Mouse (Mus musculus): ENCODE results near the gene Pdia6.

Gene Pdia6

GRCm38 (mm10) chr12:17261005-17261404 is 5.3 kb upstream of the Pdia6 start:
- intact Hi-C loops (cut with DNase I): loop anchor here (10.0 kb wide), 1 partner anchor 456 kb away; the partner anchor contains the start of gene Greb1

- intact Hi-C loops (cut with DNase I): loop anchor here (10.0 kb wide), 1 partner anchor 459 kb away; the partner anchor contains the start of gene Greb1
These were observed 2.5 kb upstream of the Pdia6 start for GRCm38 (mm10) chr12:17263881-17264280.

GRCm38 (mm10) chr12:17264826-17265225 is 1.5 kb upstream of the Pdia6 start:
- intact Hi-C loops (cut with DNase I): loop anchor here (5.0 to 10.0 kb wide), 2 partner anchors 82 to 460 kb away; partner anchors contain the start of genes Greb1 and Nol10

- intact Hi-C loops (cut with DNase I): loop anchor here (5.0 to 10.0 kb wide), 2 partner anchors 81 to 462 kb away; partner anchors contain the start of genes Greb1 and Nol10
These were observed 287 bp downstream of the Pdia6 start for GRCm38 (mm10) chr12:17266673-17266990.

- intact Hi-C loops (cut with DNase I): loop anchor here (5.0 to 10.0 kb wide), 2 partner anchors 80 to 463 kb away; partner anchors contain the start of genes Greb1 and Nol10
These were observed 971 bp downstream of the Pdia6 start for GRCm38 (mm10) chr12:17267316-17267715.

GRCm38 (mm10) chr12:17271272-17271671 is 4.9 kb downstream of the Pdia6 start:
- intact Hi-C loops (cut with DNase I): no loop called here

GRCm38 (mm10) chr12:17273841-17274240 is 7.5 kb downstream of the Pdia6 start:
- intact Hi-C loops (cut with DNase I): no loop called here

GRCm38 (mm10) chr12:17288496-17288895 is 22.2 kb downstream of the Pdia6 start:
- intact Hi-C loops (cut with DNase I): loop anchor here (5.0 kb wide), 1 partner anchor 59 kb away; the partner anchor contains the start of gene Nol10

GRCm38 (mm10) chr12:17289060-17289459 is 22.7 kb downstream of the Pdia6 start:
- intact Hi-C loops (cut with DNase I): loop anchor here (5.0 kb wide), 1 partner anchor 58 kb away; the partner anchor contains the start of gene Nol10

- intact Hi-C loops (cut with DNase I): loop anchor here (5.0 kb wide), 1 partner anchor 57 kb away; the partner anchor contains the start of gene Nol10
These were observed 23.6 kb downstream of the Pdia6 start for GRCm38 (mm10) chr12:17289913-17290312.

GRCm38 (mm10) chr12:17290569-17290968 is 24.2 kb downstream of the Pdia6 start:
- intact Hi-C loops (cut with DNase I): no loop called here

GRCm38 (mm10) chr12:17296899-17297298 is 30.6 kb downstream of the Pdia6 start:
- intact Hi-C loops (cut with DNase I): no loop called here

- intact Hi-C loops (cut with DNase I): no loop called here
These were observed 33.6 kb downstream of the Pdia6 start for GRCm38 (mm10) chr12:17299902-17300301.

- intact Hi-C loops (cut with DNase I): no loop called here
These were observed 39.1 kb downstream of the Pdia6 start for GRCm38 (mm10) chr12:17305445-17305844.

- intact Hi-C loops (cut with DNase I): no loop called here
These were observed 41.9 kb downstream of the Pdia6 start for GRCm38 (mm10) chr12:17308246-17308645.

GRCm38 (mm10) chr12:17310852-17311839 is 44.8 kb downstream of the Pdia6 start:
- intact Hi-C loops (cut with DNase I): no loop called here

GRCm38 (mm10) chr12:17316096-17316495 is 49.8 kb downstream of the Pdia6 start:
- intact Hi-C loops (cut with DNase I): no loop called here

GRCm38 (mm10) chr12:17317970-17318369 is 51.6 kb downstream of the Pdia6 start:
- intact Hi-C loops (cut with DNase I): no loop called here

GRCm38 (mm10) chr12:17318453-17318852 is 52.1 kb downstream of the Pdia6 start:
- intact Hi-C loops (cut with DNase I): no loop called here

- intact Hi-C loops (cut with DNase I): no loop called here
These were observed 58.5 kb downstream of the Pdia6 start for GRCm38 (mm10) chr12:17324549-17325470.

- intact Hi-C loops (cut with DNase I): no loop called here
These were observed 62.9 kb downstream of the Pdia6 start, which contains the start of gene Atp6v1c2 for GRCm38 (mm10) chr12:17329259-17329658. Atp6v1c2 (minus strand) TSS chr12:17329359.
